Comparison of ENCODE assay signal across 8 mouse cellular contexts in the genomic region with DNA sequence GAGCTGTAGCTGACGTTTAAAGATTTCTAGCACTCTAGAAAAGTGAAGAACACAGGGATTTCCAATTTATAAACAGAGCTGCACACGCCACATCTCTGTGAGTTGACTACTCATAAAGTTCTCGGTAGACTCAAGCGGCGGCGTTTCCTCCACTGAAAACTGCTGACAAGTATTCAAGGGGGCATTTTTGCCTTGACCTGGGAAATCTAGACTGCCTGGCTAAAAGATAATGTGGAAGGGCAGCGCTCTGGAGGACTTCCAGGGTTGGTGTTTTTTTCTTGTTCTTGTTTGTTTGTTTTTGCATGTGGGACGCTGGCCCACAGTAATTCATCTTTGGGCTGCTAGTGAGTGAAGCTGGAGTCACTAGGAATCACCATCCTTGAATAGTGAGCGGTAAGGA. TPM values are rescaled to one million over a fixed set of nuclear protein-coding genes. Genes with fewer than 3 reads are reported as not detected.
DNase-seq lines count a peak whose midpoint lies in the region; ATAC-seq and TF ChIP-seq lines count a peak whose summit lies in the region.

No protein-coding gene starts in this region.

- in situ Hi-C loops in CH12.LX (cut with MboI; ENCODE audit: low pct_ligation_motif_present, low pct_unique_long_range_greater_than_20kb, low sequenced_read_pairs) = no loop called here

- no peaks in the 10 kb centered on the region for H3K79me2 ChIP-seq in CH12.LX (replicated peaks; ENCODE audit: control insufficient read depth, extremely low read depth, insufficient read depth, poor library complexity, severe bottlenecking)

- H3K9ac ChIP-seq in CH12.LX (ENCODE audit: insufficient read depth, low read depth) = peak overlapping the region; percentile 50
- no peak overlapping the region for H3K9ac ChIP-seq in hindbrain, embryonic 12.5 days
- peak overlapping the region; percentile 82 for H3K9ac ChIP-seq in liver, embryonic 13.5 days

- dilution Hi-C loops in CH12.LX (cut with MboI; ENCODE audit: extremely low pct_ligation_motif_present, extremely low pct_unique_long_range_greater_than_20kb, low sequenced_read_pairs) = no loop called here

- H3K27me3 ChIP-seq in CH12.LX (replicated peaks) = peaks cover 33% of the 10 kb centered on the region
- H3K27me3 ChIP-seq in hindbrain, embryonic 12.5 days = peaks cover 67% of the 10 kb centered on the region
- H3K27me3 ChIP-seq in liver, embryonic 13.5 days = no peaks in the 10 kb centered on the region

- H3K4me3 ChIP-seq in CH12.LX (replicated peaks in 1 of 3; ENCODE audit: low read depth in 2 of 3, low read length in 2 of 3, poor library complexity in 1 of 3) = peak overlapping the region; percentile 71 to 80 (median 76)
- H3K4me3 ChIP-seq in hindbrain, embryonic 12.5 days = peak overlapping the region; percentile 76; the same call in 1 of the 2 replicates
- peak overlapping the region; percentile 76 for H3K4me3 ChIP-seq in liver, embryonic 13.5 days (replicated peaks)

- no peak for TF ChIP-seq CTCF in CH12.LX (conservative IDR thresholded peaks at IDR 0.05 in 1 of 2, IDR thresholded peaks at IDR 0.05 in 1 of 2; ENCODE audit: low read depth in 2 of 2, low read length in 2 of 2)

- TF ChIP-seq POLR2A in CH12.LX (IDR thresholded peaks at IDR 0.05; ENCODE audit: low read depth, low read length) = no peak

- TF ChIP-seq EP300 in CH12.LX (IDR thresholded peaks at IDR 0.05; ENCODE audit: low read length) = no peak

- peaks cover 7 to 45% of the 10 kb centered on the region in 2 experiments for H3K4me1 ChIP-seq in CH12.LX (ENCODE audit: control insufficient read depth in 1 of 2, insufficient read depth in 2 of 2)
- peaks cover 4% of the 10 kb centered on the region for H3K4me1 ChIP-seq in hindbrain, embryonic 12.5 days
- peaks cover 64% of the 10 kb centered on the region for H3K4me1 ChIP-seq in liver, embryonic 13.5 days (replicated peaks)

- DNase-seq in CD4-positive, CD25-positive, alpha-beta regulatory T cell, adult 2 months (ENCODE audit: low read depth, low spot score) = peak; percentile 12
- no peak for DNase-seq in CH12.LX (ENCODE audit: extremely low read depth)
- no peak for DNase-seq in liver, embryonic 13.5 days
- no peak for DNase-seq in right cerebral cortex, postnatal 14 days
- DNase-seq in frontal cortex, adult 2 months (ENCODE audit: extremely low spot score in 1 of 2, low spot score in 1 of 2) = no peak

- no peak overlapping the region for H3K27ac ChIP-seq in CH12.LX (ENCODE audit: insufficient read depth, low read depth)
- H3K27ac ChIP-seq in hindbrain, embryonic 12.5 days = no peak overlapping the region
- H3K27ac ChIP-seq in liver, embryonic 13.5 days = peak overlapping the region; percentile 82

- peak overlapping the region; percentile 88 for H3K4me2 ChIP-seq in CH12.LX (ENCODE audit: insufficient read depth, low read depth, poor library complexity, severe bottlenecking)
- H3K4me2 ChIP-seq in hindbrain, embryonic 12.5 days (replicated peaks) = peak overlapping the region; percentile 98
- H3K4me2 ChIP-seq in liver, embryonic 13.5 days = peak overlapping the region; percentile 87

- 33% methylated on average over 9 of the region's 9 CpGs for WGBS in hindbrain, embryonic 12.5 days
- WGBS in liver, embryonic 13.5 days (ENCODE audit: insufficient replicate concordance) = 3% methylated on average over 9 of the region's 9 CpGs

- no peak for TF ChIP-seq RAD21 in CH12.LX (IDR thresholded peaks at IDR 0.05; ENCODE audit: low read depth, low read length)

- H3K9me3 ChIP-seq in CH12.LX (replicated peaks; ENCODE audit: low read length) = no peaks in the 10 kb centered on the region
- no peaks in the 10 kb centered on the region for H3K9me3 ChIP-seq in hindbrain, embryonic 12.5 days (replicated peaks)
- no peaks in the 10 kb centered on the region for H3K9me3 ChIP-seq in liver, embryonic 13.5 days (replicated peaks)

- no peaks in the 10 kb centered on the region for H3K36me3 ChIP-seq in CH12.LX (replicated peaks in 1 of 2; ENCODE audit: control insufficient read depth in 1 of 2, insufficient read depth in 1 of 2, low read length in 1 of 2)
- H3K36me3 ChIP-seq in hindbrain, embryonic 12.5 days = no peaks in the 10 kb centered on the region
- no peaks in the 10 kb centered on the region for H3K36me3 ChIP-seq in liver, embryonic 13.5 days

- ATAC-seq in CD4-positive, CD25-positive, alpha-beta regulatory T cell, adult 4 months = no peak
- no peak for ATAC-seq in hindbrain, embryonic 12.5 days (ENCODE audit: low FRiP score)
- no peak for ATAC-seq in liver, embryonic 13.5 days (ENCODE audit: low read depth)
- ATAC-seq in inflammation-experienced regulatory T-cells, adult 6 months = no peak

TF ChIP-seq in CH12.LX, 34 proteins besides CTCF, POLR2A, EP300 and RAD21:
- TF ChIP-seq JUN (IDR thresholded peaks at IDR 0.05; ENCODE audit: insufficient read depth, low read depth, low read length) (no peak), ZNF384 (IDR thresholded peaks at IDR 0.05; ENCODE audit: low read depth, low read length) (no peak), SMC3 (IDR thresholded peaks at IDR 0.05; ENCODE audit: low read depth, low read length) (no peak), MXI1 (IDR thresholded peaks at IDR 0.05; ENCODE audit: low read depth, low read length) (no peak), MAX (IDR thresholded peaks at IDR 0.05; ENCODE audit: low read length) (no peak), USF2 (conservative IDR thresholded peaks at IDR 0.05; ENCODE audit: low read depth, low read length) (no peak), NRF1 (IDR thresholded peaks at IDR 0.05; ENCODE audit: low read depth, low read length) (no peak), MAZ (IDR thresholded peaks at IDR 0.05; ENCODE audit: low read depth, low read length) (no peak)

RNA-seq across cellular contexts. Expression of a gene that starts 0.8 kb away (rescaled TPM):
- polyA plus RNA-seq in CD4-positive, CD25-positive, alpha-beta regulatory T cell, adult 4 months (2017; shearing (Covaris generic)) = 100 to 1,000 TPM in 1 of 2 experiments, 10 to 100 TPM in 1; 97.2 to 114 TPM
- total RNA-seq in CH12.LX (2012; rRNA removed) (22.4 and 26.4 TPM in 2 replicates), CH12.LX (2014; rRNA removed) (9.8 and 13.6 TPM in 2 replicates)
- 33.9 and 37.5 TPM in 2 replicates for polyA plus RNA-seq in CH12.LX (2012; ENCODE audit: insufficient read length, low read depth)
- polyA plus RNA-seq in hindbrain, embryonic 12.5 days (2016; fragmentation: Nextera tagmentation; extraction: Ambion mirVana) = 0.80 and 1.7 TPM in 2 replicates
- polyA plus RNA-seq in liver, embryonic 13.5 days (2015; fragmentation: Nextera tagmentation; extraction: Ambion mirVana) = 6.7 and 7.9 TPM in 2 replicates
- polyA plus RNA-seq in frontal cortex, adult 2 months (2012; rRNA removed) = 1.4 and 2.1 TPM in 2 replicates
- 100 to 1,000 TPM in 1 of 3 experiments, 10 to 100 TPM in 2; 86.4 to 117 (median 93.6) TPM for polyA plus RNA-seq in inflammation-experienced regulatory T-cells, adult 6 months (2017; shearing (Covaris generic))

RNA-seq across cellular contexts. Expression of a gene that starts 38.7 kb away (rescaled TPM):
- polyA plus RNA-seq in CD4-positive, CD25-positive, alpha-beta regulatory T cell, adult 4 months (2017; shearing (Covaris generic)) = 10 to 100 TPM; 12.2 to 27.9 TPM
- total RNA-seq in CH12.LX (2012; rRNA removed) (21.6 and 27.2 TPM in 2 replicates), CH12.LX (2014; rRNA removed) (50.9 and 59.5 TPM in 2 replicates)
- polyA plus RNA-seq in CH12.LX (2012; ENCODE audit: insufficient read length, low read depth) = 26.3 and 29.5 TPM in 2 replicates
- 19.8 and 21.5 TPM in 2 replicates for polyA plus RNA-seq in hindbrain, embryonic 12.5 days (2016; fragmentation: Nextera tagmentation; extraction: Ambion mirVana)
- polyA plus RNA-seq in liver, embryonic 13.5 days (2015; fragmentation: Nextera tagmentation; extraction: Ambion mirVana) = 13.5 and 14.8 TPM in 2 replicates
- polyA plus RNA-seq in frontal cortex, adult 2 months (2012; rRNA removed) = 11.3 and 15.9 TPM in 2 replicates
- 10 to 100 TPM; 16.6 to 33.1 (median 21.7) TPM for polyA plus RNA-seq in inflammation-experienced regulatory T-cells, adult 6 months (2017; shearing (Covaris generic))
